Mouse (Mus musculus): ENCODE measurements around the gene Shc1. TPM values are rescaled to one million over a fixed set of nuclear protein-coding genes. Genes with fewer than 3 reads are reported as not detected.

Shc1 gene
- total RNA-seq, 1 experiment from 2014 or later, result 58.1 TPM

DNA sequence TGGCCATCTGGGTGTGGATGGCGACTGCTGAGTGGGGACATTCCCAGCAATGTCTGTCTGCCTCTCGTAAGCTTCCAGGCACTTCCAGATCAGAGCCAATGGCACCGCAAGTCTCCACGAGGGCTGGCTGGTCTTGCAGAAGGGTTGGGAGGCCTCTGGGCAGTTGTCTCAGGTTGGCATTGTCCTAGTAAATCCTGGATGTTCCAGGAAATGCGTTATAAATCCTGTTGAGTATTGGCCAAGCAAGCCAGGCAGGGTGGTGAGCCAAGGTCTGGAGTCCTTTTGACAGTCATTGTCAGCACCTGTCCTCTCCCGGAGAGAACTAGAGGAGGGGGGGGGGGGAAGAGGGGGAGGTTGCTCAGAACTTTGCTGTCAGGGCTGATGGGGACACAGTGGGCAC is 60.8 kb downstream of the Shc1 start:
- no peak for ATAC-seq (ENCODE audit: extremely low read depth, insufficient number of reproducible peaks, low FRiP score, poor library complexity, severe bottlenecking)

Other genes starting within 250 kb of the Shc1 start
- gene Scamp3, start 241.0 kb upstream of the Shc1 start, total RNA-seq (2017), result 58.2 and 64.2 TPM in 2 replicates
- 7.7 and 8.2 TPM in 2 replicates for gene Fam189b, start 235.3 kb upstream of the Shc1 start, total RNA-seq (2017)
- gene Gba, start 215.5 kb upstream of the Shc1 start, total RNA-seq (2017), result 73.5 and 76.0 TPM in 2 replicates
- gene Thbs3, start 203.3 kb upstream of the Shc1 start, total RNA-seq (2017), result 2.0 and 5.8 TPM in 2 replicates
- gene Mtx1, start 191.4 kb upstream of the Shc1 start, total RNA-seq (2017), result 65.6 and 83.4 TPM in 2 replicates
- gene Muc1, start 189.4 kb upstream of the Shc1 start, total RNA-seq (2017), result 4.5 and 7.1 TPM in 2 replicates
- 52.2 and 53.9 TPM in 2 replicates for gene Krtcap2, start 172.5 kb upstream of the Shc1 start, total RNA-seq (2017)
- gene Trim46, start 172.1 kb upstream of the Shc1 start, total RNA-seq (2017), result 2.2 and 2.3 TPM in 2 replicates
- gene Dpm3, start 159.1 kb upstream of the Shc1 start, total RNA-seq (2017), result 25.7 and 30.4 TPM in 2 replicates
- 99.3 and 112 TPM in 2 replicates for gene Slc50a1, start 147.9 kb upstream of the Shc1 start, total RNA-seq (2017)
- 1.3 TPM in 1 of 2 replicates, not detected in the other for gene Efna1, start 137.3 kb upstream of the Shc1 start, total RNA-seq (2017)
- not detected in 2 replicates for gene Efna3, start 95.5 kb upstream of the Shc1 start, total RNA-seq (2017)
- not detected in 2 replicates for gene Efna4, start 80.4 kb upstream of the Shc1 start, total RNA-seq (2017)
- gene Adam15, start 68.4 kb upstream of the Shc1 start, total RNA-seq (2017), result 28.9 and 55.5 TPM in 2 replicates
- gene Dcst2, start 56.5 kb upstream of the Shc1 start, total RNA-seq (2017), result not detected in 2 replicates
- gene Dcst1, start 53.2 kb upstream of the Shc1 start, total RNA-seq (2017), result not detected in 2 replicates
- 90.9 and 120 TPM in 2 replicates for gene Zbtb7b, start 23.7 kb upstream of the Shc1 start, total RNA-seq (2017)
- 2.2 and 5.7 TPM in 2 replicates for gene Lenep, start 15.7 kb upstream of the Shc1 start, total RNA-seq (2017)
- gene Flad1, start 6.6 kb upstream of the Shc1 start, total RNA-seq (2017), result 21.1 and 25.6 TPM in 2 replicates
- 1.6 and 2.4 TPM in 2 replicates for gene Cks1b, start 60 bp upstream of the Shc1 start, total RNA-seq (2017)
- gene Pygo2, start 11.8 kb downstream of the Shc1 start, total RNA-seq (2017), result 35.8 and 41.4 TPM in 2 replicates
- gene Pbxip1, start 18.3 kb downstream of the Shc1 start, total RNA-seq (2017), result 196 TPM in 2 replicates
- gene Pmvk, start 36.1 kb downstream of the Shc1 start, total RNA-seq (2017), result 22.3 and 24.7 TPM in 2 replicates
- not detected in 2 replicates for gene Kcnn3, start 101.7 kb downstream of the Shc1 start, total RNA-seq (2017)

All from neutrophil, adult 5-6 weeks (primary cell).